Mouse (Mus musculus): Measurements from ENCODE around the gene Calhm5.

DNA sequence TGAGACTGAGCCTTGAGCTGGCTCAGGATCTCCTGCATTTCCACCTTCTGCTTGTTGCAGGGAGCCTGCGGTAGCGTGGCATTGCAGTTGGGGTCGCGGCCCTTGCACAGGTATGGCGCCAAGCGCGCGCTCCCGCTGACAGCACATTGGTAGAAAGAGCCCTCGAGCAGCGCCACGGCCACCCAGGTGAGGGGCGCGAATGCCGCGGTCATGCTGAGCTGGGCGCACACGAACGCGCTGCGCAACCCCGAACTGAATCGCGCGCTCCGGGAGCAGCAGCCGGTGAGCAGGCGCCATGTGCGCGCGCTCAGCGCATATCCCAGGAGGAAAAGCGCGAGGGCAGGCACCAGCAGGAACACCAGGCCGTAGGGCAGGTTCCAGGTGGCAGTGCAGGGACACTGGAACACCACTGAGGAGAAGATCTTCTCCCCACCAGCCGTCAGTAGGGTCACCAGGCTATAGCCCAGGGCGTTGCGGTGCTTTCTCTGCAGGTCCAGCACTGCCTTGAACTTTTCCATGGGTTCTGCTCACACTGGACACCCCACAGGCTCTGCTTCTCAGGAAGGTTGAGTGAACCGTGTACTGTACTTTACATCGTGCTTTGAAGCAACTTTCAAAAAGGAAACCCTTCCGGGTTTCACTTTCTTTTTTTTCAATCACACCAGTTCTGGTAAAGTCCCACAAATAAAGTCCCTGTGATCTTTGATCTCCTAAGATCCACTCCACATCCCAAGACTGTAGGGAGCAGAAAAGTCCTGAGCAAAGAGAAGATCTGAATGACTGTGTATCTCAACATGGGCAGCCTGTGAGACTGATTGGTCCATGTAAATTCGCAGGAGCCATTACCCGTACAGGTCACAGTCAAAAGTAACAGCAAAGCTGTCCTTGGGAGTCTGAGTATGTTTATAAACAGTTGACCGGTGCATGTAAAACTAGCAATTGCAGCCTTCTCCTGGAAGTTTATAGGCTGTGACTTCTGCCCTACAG, 31.4 kb upstream of the Calhm5 start, which contains the start of gene Calhm6:
- TF ChIP-seq CTCF (IDR thresholded peaks at IDR 0.05; ENCODE audit: insufficient read depth, low read depth, low read length) (no peak), POLR2A (IDR thresholded peaks at IDR 0.05; ENCODE audit: insufficient read depth, low read depth, low read length) (no peak)
